Mouse (Mus musculus) frontal cortex, postnatal 10 days (tissue): ENCODE data around the gene Spatc1l.
A peak's percentile ranks its signal among the peaks of the same experiment; 100 is the strongest.

Experiments used
- DNase-seq, 2 experiments: peaks; one replicate each; pipeline ENCODE4 v3.0.0; 2022; ENCODE audit warnings: low spot score in 2 of 2, mixed read lengths in 1 of 2

The Spatc1l gene

DNA sequence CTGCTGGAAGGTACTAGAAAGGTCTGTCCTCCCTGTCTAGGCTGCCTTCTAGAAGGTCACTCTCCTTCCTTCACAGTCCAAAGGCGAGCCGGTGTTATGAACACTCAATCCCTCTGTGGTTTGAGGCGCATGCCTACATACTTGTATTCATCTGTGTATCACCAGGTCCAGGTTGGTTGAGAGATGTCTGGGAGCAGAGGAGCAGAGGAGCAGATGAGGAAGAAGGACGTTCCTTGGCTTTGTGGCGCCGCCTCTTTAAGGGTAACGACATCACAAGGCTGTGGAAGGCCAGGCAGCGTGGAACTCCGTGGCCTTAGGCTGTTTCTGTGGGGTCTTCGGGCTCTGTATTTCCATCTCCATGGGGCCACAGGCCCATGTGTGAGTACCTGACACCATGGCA is at the start of gene Spatc1l:
Spatc1l (plus strand) TSS at position 301 of the 400 bp plus-strand sequence.
- no peak for DNase-seq

- peak; percentile 55 to 58 for DNase-seq
Measured at GRCm38 (mm10) chr10:76512965-76513583, 49.0 kb upstream of the Spatc1l start.

GRCm38 (mm10) chr10:76530922-76531321 is 31.1 kb upstream of the Spatc1l start:
- no peak for DNase-seq

- DNase-seq = peak; percentile 96 to 97
Measured at GRCm38 (mm10) chr10:76531375-76531774, 30.7 kb upstream of the Spatc1l start, which contains the start of gene Lss. Lss (plus strand) TSS chr10:76531588.

DNA sequence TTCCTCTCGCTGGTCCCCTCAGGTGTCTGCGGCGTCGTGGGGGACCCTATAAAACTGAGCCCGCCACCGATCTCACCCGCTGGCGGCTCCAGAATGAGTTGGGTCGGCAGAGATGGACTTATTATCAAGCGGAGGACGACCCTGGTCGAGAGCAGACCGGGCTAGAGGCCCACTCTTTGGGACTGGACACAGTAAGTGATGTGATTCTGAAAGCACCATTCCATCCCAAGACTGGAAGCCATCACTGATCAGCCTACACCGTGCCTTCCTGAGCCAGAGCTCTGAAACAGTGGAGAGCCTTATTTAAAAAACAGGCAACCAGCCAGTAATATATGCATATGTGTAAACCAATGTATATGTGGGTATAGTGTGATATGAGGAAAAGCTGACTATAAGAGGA is 30.2 kb upstream of the Spatc1l start:
- no peak for DNase-seq

GRCm38 (mm10) chr10:76535526-76535925 is 26.5 kb upstream of the Spatc1l start:
- no peak for DNase-seq

GRCm38 (mm10) chr10:76537619-76538018 is 24.5 kb upstream of the Spatc1l start:
- DNase-seq = no peak

DNA sequence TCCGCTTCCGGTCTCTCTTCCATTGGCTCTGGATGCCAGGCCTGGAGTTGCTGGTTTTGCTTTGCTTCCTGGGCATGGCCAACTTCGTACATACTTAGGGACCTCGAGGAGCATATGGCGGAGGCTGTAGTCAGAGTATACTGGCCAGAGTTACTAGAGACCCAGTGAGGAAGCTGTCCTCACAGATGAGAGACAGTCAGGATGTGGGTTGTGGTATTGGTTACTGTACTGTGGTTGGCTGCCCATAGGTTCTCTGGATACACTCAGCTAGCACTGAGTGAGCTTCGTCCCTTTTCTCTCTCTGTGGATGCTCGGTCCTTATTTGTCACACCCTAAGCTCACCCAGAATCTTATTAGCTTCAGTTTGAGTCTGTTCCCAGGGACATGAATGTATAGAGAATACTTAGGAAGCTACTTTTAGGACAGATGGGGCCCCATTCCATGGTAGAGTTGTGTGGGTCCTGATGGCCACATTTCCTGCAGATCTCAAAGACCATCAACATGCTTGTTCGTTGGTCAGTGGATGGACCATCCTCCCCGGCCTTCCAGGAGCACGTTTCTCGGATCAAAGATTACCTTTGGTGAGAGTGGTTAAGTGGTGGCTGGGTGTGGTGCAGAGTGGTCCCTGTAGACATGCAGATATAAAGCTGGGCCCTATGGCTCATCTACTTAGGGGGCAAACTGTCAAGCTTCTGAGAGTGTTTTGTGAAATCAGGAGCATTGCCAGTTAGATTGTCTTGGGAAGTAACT is 20.6 kb upstream of the Spatc1l start:
- no peak for DNase-seq

- no peak for DNase-seq
Measured at GRCm38 (mm10) chr10:76542636-76543375, 19.3 kb upstream of the Spatc1l start.

- no peak for DNase-seq
Measured at GRCm38 (mm10) chr10:76546566-76546965, 15.5 kb upstream of the Spatc1l start.

- no peak for DNase-seq
Measured at GRCm38 (mm10) chr10:76548218-76548617, 13.9 kb upstream of the Spatc1l start.

GRCm38 (mm10) chr10:76550458-76550857 is 11.6 kb upstream of the Spatc1l start:
- no peak for DNase-seq

DNA sequence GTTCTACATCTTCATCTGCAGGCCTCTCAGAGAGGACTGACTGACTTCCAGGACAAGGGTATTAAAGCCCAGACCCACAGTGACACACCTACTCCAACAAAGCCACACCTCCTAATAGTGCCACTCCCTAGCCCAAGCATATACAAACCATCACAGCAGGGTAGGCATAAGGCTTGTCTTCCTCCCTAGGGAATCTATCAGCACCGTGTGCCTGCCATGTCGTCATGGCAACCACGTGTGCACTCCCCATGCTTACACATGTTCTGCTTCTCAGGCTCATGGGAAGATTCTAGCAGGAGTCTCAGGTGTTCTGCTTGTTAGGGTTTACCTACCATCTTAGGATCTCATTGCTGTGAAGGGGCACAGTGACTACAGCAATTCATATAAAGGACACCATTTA is 10.5 kb upstream of the Spatc1l start:
- DNase-seq = no peak

DNA sequence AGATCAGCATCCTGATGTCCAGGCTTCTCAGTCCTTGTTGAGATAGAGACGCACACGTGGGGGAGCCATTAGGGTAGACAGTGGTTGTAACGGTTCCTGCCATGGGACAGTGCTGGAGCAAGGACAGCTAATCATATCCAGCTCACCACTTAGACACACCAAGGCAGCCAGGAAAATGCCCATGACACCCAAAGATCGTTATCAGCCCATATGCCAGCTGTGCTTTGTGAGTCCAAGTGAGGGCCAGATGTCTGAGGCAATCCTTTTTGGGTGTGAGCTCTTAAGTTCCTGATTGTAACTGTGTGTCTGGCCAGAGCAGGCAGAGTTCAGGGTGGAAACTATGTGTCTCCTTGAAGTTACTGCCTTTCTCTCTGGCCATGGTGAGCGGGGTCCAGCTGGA is 8.0 kb upstream of the Spatc1l start:
- no peak for DNase-seq

DNA sequence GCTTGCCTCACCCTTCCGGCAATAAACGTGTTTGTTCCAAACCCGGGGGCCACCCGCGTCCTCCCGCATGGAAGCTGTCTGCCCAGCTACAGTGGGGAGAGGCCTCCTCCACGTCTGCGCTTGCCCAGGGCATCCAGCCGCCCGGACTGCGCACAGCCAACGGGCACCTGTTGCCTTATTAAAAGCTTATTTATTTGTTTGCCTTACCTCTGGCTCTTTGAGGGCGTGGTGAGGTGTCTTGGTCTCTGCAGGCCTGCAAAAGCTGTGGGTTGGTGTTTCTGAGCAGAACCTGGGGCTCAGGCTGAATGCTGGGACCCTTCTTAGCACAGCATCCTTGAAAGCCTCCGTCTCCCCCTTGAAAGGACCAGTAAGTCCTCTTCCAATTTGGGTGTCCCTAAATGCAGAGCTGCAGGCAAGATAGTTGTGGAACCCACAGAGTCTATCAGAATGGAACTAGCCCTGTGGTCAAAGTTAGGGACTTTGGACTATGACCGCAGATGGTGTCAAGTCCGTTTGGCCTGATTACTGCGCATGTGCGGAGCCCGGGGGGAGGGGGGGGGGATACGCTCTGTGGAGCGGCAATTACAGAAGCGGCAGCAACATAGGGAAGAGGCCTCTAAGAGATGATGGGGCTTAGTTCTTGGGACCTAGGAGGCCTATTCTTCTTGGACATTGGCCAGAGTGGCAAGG is 8.1 kb downstream of the Spatc1l start:
- no peak for DNase-seq

- DNase-seq = no peak
Measured at GRCm38 (mm10) chr10:76571070-76571469, 9.0 kb downstream of the Spatc1l start.

- no peak for DNase-seq
Measured at GRCm38 (mm10) chr10:76572151-76572550, 10.1 kb downstream of the Spatc1l start.

- DNase-seq = no peak
Measured at GRCm38 (mm10) chr10:76575374-76575773, 13.3 kb downstream of the Spatc1l start, which contains the start of gene Ftcd. Ftcd (plus strand) TSS chr10:76575648.

GRCm38 (mm10) chr10:76576920-76577319 is 14.8 kb downstream of the Spatc1l start:
- no peak for DNase-seq

GRCm38 (mm10) chr10:76584138-76584537 is 22.1 kb downstream of the Spatc1l start:
- DNase-seq = no peak

GRCm38 (mm10) chr10:76586190-76586589 is 24.1 kb downstream of the Spatc1l start:
- no peak for DNase-seq

- no peak for DNase-seq
Measured at GRCm38 (mm10) chr10:76590197-76590596, 28.1 kb downstream of the Spatc1l start.
